Mouse (Mus musculus) testis, adult 2 months (tissue): Measurements from ENCODE around the gene Mmrn2. TPM values are rescaled to one million over a fixed set of nuclear protein-coding genes. Genes with fewer than 3 reads are reported as not detected.

Experiments used
- H3K27ac ChIP-seq: fragments of 200-500 bp; 2 replicates; pipeline ENCODE4 v1.5.1; 2012; ENCODE audit warnings: low read depth, low read length; ENCODE audit not compliant: control insufficient read depth, insufficient read depth
- H3K27me3 ChIP-seq: fragments of 200-500 bp; 2 replicates; pipeline ENCODE4 v1.6.1; 2012; ENCODE audit warnings: mild to moderate bottlenecking, low read length, moderate library complexity; ENCODE audit not compliant: control insufficient read depth, insufficient read depth
- H3K36me3 ChIP-seq: fragments of 200-500 bp; 2 replicates; pipeline ENCODE4 v1.6.1; 2012; ENCODE audit warnings: mild to moderate bottlenecking, low read length; ENCODE audit not compliant: control insufficient read depth, insufficient read depth
- H3K4me1 ChIP-seq: fragments of 200-500 bp; 2 replicates; pipeline ENCODE4 v1.6.1; 2012; ENCODE audit warnings: low read length; ENCODE audit not compliant: control insufficient read depth, insufficient read depth
- H3K4me3 ChIP-seq: fragments of 200-500 bp; 2 replicates; pipeline ENCODE4 v1.5.1; 2012; ENCODE audit warnings: low read depth, mild to moderate bottlenecking, low read length, moderate library complexity, mixed read lengths; ENCODE audit not compliant: control insufficient read depth
- CTCF ChIP-seq: fragments of 200-500 bp; IDR thresholded peaks from 2 replicates; pipeline ENCODE4 v1.5.1; 2012; ENCODE audit warnings: low read depth, mild to moderate bottlenecking, inconsistent platforms, low read length, moderate library complexity; ENCODE audit not compliant: control insufficient read depth, insufficient read depth, insufficient replicate concordance
- POLR2A ChIP-seq: fragments of 200-500 bp; IDR thresholded peaks from 2 replicates; pipeline ENCODE4 v1.6.1; 2012; ENCODE audit warnings: low read depth, mild to moderate bottlenecking, inconsistent platforms, low read length, moderate library complexity; ENCODE audit not compliant: control insufficient read depth
- polyA plus RNA-seq: library from polyadenylated mRNA; depleted of rRNA; stranded (reverse); fragments of >200 nt; gene quantifications from 2 replicates; pipeline ENCODE4 v1.2.3, GENCODE M21; 2012

The Mmrn2 gene
- polyA plus RNA-seq, 1 experiment: 0.51 TPM

- Histone ChIP-seq H3K36me3 (no peaks in the 10 kb centered on the region), H3K4me3 (no peak overlapping the region), H3K4me1 (0 out of 2 replicates have a peak, but pooled peaks cover 2% of the 10 kb centered on the region), H3K27me3 (no peaks in the 10 kb centered on the region), H3K27ac (no peak overlapping the region)
- TF ChIP-seq POLR2A (no peak), CTCF (no peak)
Measured at GRCm38 (mm10) chr14:34371763-34372162, 3.5 kb upstream of the Mmrn2 start.

- TF ChIP-seq POLR2A (no peak), CTCF (peak; percentile 39; the same call in 1 of the 2 replicates)
- Histone ChIP-seq H3K27me3 (no peaks in the 10 kb centered on the region), H3K4me1 (0 out of 2 replicates have a peak, but pooled peaks cover 2% of the 10 kb centered on the region), H3K27ac (no peak overlapping the region), H3K36me3 (no peaks in the 10 kb centered on the region), H3K4me3 (no peak overlapping the region)
Measured at GRCm38 (mm10) chr14:34372646-34373045, 2.6 kb upstream of the Mmrn2 start.

GRCm38 (mm10) chr14:34373581-34373980, 1.7 kb upstream of the Mmrn2 start:
- TF ChIP-seq CTCF (no peak), POLR2A (no peak)
- no peaks in the 10 kb centered on the region for H3K36me3 ChIP-seq
- H3K4me1 ChIP-seq: peaks cover 2% of the 10 kb centered on the region; the same call in 1 of the 2 replicates
- no peak overlapping the region for H3K27ac ChIP-seq
- H3K4me3 ChIP-seq: no peak overlapping the region
- H3K27me3 ChIP-seq: no peaks in the 10 kb centered on the region

GRCm38 (mm10) chr14:34374577-34374976, 688 bp upstream of the Mmrn2 start, which contains the start of gene Sncg:
TSS of gene Sncg (minus strand) at chr14:34374789.
- Histone ChIP-seq H3K4me3 (no peak within 1 kb of the TSS), H3K27ac (no peak within 1 kb of the TSS), H3K36me3 (no peaks in the 10 kb centered on the region), H3K4me1 (peaks cover 4% of the 10 kb centered on the region; the same call in 1 of the 2 replicates), H3K27me3 (no peaks in the 10 kb centered on the region)
- TF ChIP-seq POLR2A (no peak), CTCF (no peak)

- no peaks in the 10 kb centered on the region for H3K27me3 ChIP-seq
- H3K27ac ChIP-seq: no peak overlapping the region
- no peaks in the 10 kb centered on the region for H3K36me3 ChIP-seq
- TF ChIP-seq POLR2A (no peak), CTCF (no peak)
- no peak overlapping the region for H3K4me3 ChIP-seq
- H3K4me1 ChIP-seq: peaks cover 4% of the 10 kb centered on the region; the same call in 1 of the 2 replicates
Measured at GRCm38 (mm10) chr14:34375941-34376340, 676 bp downstream of the Mmrn2 start.

- no peak overlapping the region for H3K4me3 ChIP-seq
- H3K4me1 ChIP-seq: peaks cover 4% of the 10 kb centered on the region; the same call in 1 of the 2 replicates
- TF ChIP-seq POLR2A (no peak), CTCF (no peak)
- H3K27me3 ChIP-seq: no peaks in the 10 kb centered on the region
- no peaks in the 10 kb centered on the region for H3K36me3 ChIP-seq
- no peak overlapping the region for H3K27ac ChIP-seq
Measured at GRCm38 (mm10) chr14:34377121-34377520, 1.9 kb downstream of the Mmrn2 start.

- Histone ChIP-seq H3K27ac (peak overlapping the region; percentile 52; the same call in 1 of the 2 replicates), H3K27me3 (no peaks in the 10 kb centered on the region), H3K36me3 (no peaks in the 10 kb centered on the region), H3K4me3 (no peak overlapping the region), H3K4me1 (peaks cover 4% of the 10 kb centered on the region; the same call in 1 of the 2 replicates)
- TF ChIP-seq CTCF: no peak
- no peak for TF ChIP-seq POLR2A
Measured at GRCm38 (mm10) chr14:34378560-34379331, 3.5 kb downstream of the Mmrn2 start.
